Mouse (Mus musculus): ENCODE measurements around the gene Cstad. TPM values are rescaled to one million over a fixed set of nuclear protein-coding genes. Genes with fewer than 3 reads are reported as not detected.
A peak's percentile ranks its signal among the peaks of the same experiment; 100 is the strongest.

Gene Cstad
- polyA plus RNA-seq, 1 experiment: not detected

- H3K4me3 ChIP-seq (ENCODE audit: insufficient read depth, low read depth, low read length): no peak overlapping the region
- H3K4me1 ChIP-seq (ENCODE audit: control insufficient read depth, insufficient read depth, insufficient read length, low read length): peaks cover 9% of the 10 kb centered on the region
- no peak overlapping the region for H3K27ac ChIP-seq (replicated peaks; ENCODE audit: low read depth, low read length)
These were observed 11.8 kb downstream of the Cstad start for GRCm38 (mm10) chr2:30606621-30607052.

DNA sequence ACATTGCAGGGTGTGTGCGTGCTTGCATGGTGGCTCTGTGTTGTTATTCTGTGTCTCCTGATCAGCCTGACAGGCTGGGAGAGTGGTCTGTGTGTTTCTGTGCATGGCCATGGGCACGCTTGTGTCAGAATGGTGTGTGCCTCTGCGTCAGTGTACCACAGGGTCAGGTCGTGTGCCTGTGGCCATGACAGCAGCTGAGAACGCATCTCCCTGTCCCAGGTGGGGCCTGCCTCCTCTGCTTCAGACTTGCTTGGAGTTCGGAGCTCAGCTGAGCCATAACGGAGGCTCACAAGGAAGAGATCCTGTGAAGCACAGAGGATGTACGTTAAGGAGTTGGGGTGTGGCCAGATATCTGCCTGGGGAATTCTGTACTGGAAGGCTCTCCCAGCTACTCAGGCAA lies 13.1 kb downstream of the Cstad start:
- no peak overlapping the region for H3K4me3 ChIP-seq (ENCODE audit: insufficient read depth, low read depth, low read length)
- no peak overlapping the region for H3K27ac ChIP-seq (replicated peaks; ENCODE audit: low read depth, low read length)
- H3K4me1 ChIP-seq (ENCODE audit: control insufficient read depth, insufficient read depth, insufficient read length, low read length): peaks cover 6% of the 10 kb centered on the region

- no peak overlapping the region for H3K4me3 ChIP-seq (ENCODE audit: insufficient read depth, low read depth, low read length)
- no peak overlapping the region for H3K27ac ChIP-seq (replicated peaks; ENCODE audit: low read depth, low read length)
- peaks cover 8% of the 10 kb centered on the region for H3K4me1 ChIP-seq (ENCODE audit: control insufficient read depth, insufficient read depth, insufficient read length, low read length)
These were observed 13.9 kb downstream of the Cstad start for GRCm38 (mm10) chr2:30608690-30609201.

- Histone ChIP-seq H3K4me1 (ENCODE audit: control insufficient read depth, insufficient read depth, insufficient read length, low read length) (peaks cover 17% of the 10 kb centered on the region; the same call in 1 of the 2 replicates), H3K4me3 (ENCODE audit: insufficient read depth, low read depth, low read length) (peak overlapping the region; percentile 29; the same call in 1 of the 2 replicates), H3K27ac (replicated peaks; ENCODE audit: low read depth, low read length) (no peak overlapping the region)
These were observed 18.7 kb downstream of the Cstad start for GRCm38 (mm10) chr2:30613574-30613973.

DNA sequence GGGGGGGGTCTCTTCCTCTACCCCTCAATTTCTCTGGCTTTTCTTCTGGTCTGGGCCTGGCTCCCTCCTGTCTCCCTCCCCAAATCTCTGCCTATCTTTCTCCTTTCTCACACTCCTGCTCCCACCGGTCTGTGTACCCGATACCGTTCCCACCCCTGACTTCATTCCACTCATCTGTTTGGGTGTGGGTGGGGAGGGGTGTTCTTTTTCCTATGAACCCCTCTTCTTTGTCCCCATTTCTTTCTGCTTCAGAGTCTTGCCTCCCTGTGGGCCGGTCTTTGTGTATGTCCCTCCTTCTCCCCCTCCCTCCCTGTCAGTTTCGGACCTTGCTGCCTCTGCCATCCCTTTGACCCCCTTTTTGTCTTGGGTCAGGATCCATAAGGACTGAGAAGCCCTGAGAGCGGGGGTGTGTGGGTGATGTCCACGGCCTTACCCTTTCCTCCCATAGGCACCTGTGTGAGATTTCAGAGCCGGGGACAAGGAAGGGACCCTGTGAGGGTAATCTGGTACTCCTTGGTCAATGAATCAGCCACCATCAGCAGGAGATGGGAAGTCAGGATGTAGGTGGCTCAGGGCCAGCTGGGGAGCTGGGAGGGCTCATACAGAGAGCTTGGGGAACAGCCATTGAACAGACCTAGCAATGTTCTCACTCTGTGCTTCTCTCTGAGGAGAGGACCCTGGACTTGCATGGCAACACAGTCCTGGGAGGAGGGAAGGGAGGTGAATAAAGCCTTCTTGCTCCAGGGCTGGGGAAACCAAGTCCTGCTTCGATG lies 19.5 kb downstream of the Cstad start:
- Histone ChIP-seq H3K4me1 (ENCODE audit: control insufficient read depth, insufficient read depth, insufficient read length, low read length) (peaks cover 22% of the 10 kb centered on the region), H3K27ac (replicated peaks; ENCODE audit: low read depth, low read length) (no peak overlapping the region), H3K4me3 (ENCODE audit: insufficient read depth, low read depth, low read length) (peak overlapping the region; percentile 29; the same call in 1 of the 2 replicates)

GRCm38 (mm10) chr2:30615869-30616268 lies 21.0 kb downstream of the Cstad start:
- peaks cover 22% of the 10 kb centered on the region for H3K4me1 ChIP-seq (ENCODE audit: control insufficient read depth, insufficient read depth, insufficient read length, low read length)
- no peak overlapping the region for H3K27ac ChIP-seq (replicated peaks; ENCODE audit: low read depth, low read length)

GRCm38 (mm10) chr2:30616464-30616863 lies 21.6 kb downstream of the Cstad start:
- no peak overlapping the region for H3K4me3 ChIP-seq (ENCODE audit: insufficient read depth, low read depth, low read length)
- H3K4me1 ChIP-seq (ENCODE audit: control insufficient read depth, insufficient read depth, insufficient read length, low read length): peaks cover 22% of the 10 kb centered on the region
- H3K27ac ChIP-seq (replicated peaks; ENCODE audit: low read depth, low read length): no peak overlapping the region

More at GRCm38 (mm10) chr2:30615869-30616268, 21.0 kb downstream of the Cstad start:
- H3K4me3 ChIP-seq (ENCODE audit: insufficient read depth, low read depth, low read length): no peak overlapping the region

DNA sequence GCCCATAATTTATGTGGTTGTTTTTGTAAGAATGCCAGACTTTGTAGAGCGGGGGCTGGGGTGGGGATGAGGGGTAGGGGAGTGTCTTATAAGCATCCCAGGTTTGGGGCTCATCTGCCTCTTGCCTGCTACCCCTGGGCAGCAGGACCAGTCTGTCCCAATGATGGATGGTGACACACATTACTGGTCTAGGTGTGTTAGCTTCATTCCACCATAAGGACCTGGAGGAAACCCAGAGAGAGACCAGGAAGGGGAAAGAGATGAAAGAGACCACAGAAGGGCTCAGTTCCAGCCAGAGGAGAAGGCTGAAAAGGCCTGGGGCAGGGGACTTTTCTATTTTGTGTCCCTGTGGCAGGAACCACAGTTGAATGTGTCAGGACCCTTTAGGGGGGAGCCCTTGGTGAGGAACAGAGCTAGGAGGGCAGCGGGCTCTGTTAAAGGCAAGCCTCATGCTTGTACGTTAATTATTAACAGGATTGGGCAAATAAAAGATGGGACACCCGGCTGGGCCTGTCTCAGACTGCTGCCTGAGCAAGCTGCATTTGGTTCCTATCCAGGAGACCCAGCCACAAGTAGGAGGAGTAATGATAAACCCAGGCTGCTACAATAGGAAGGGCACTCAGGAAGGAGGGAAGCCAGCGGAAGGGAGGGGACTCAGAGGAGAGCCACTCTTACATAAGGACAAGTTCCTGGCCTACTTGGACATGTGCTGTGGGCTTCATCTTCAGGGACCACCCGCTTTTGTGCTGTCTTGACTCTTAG lies 23.8 kb downstream of the Cstad start:
- Histone ChIP-seq H3K4me1 (ENCODE audit: control insufficient read depth, insufficient read depth, insufficient read length, low read length) (peaks cover 20% of the 10 kb centered on the region), H3K4me3 (ENCODE audit: insufficient read depth, low read depth, low read length) (no peak overlapping the region), H3K27ac (replicated peaks; ENCODE audit: low read depth, low read length) (peak overlapping the region; percentile 46; the same call in 1 of the 2 replicates)

- no peak overlapping the region for H3K4me3 ChIP-seq (ENCODE audit: insufficient read depth, low read depth, low read length)
- H3K4me1 ChIP-seq (ENCODE audit: control insufficient read depth, insufficient read depth, insufficient read length, low read length): peaks cover 8% of the 10 kb centered on the region; the same call in 1 of the 2 replicates
- H3K27ac ChIP-seq (replicated peaks; ENCODE audit: low read depth, low read length): no peak overlapping the region
These were observed 29.0 kb downstream of the Cstad start for GRCm38 (mm10) chr2:30623873-30624272.

GRCm38 (mm10) chr2:30625296-30625826 lies 30.5 kb downstream of the Cstad start:
- Histone ChIP-seq H3K4me3 (ENCODE audit: insufficient read depth, low read depth, low read length) (no peak overlapping the region), H3K27ac (replicated peaks; ENCODE audit: low read depth, low read length) (peak overlapping the region; percentile 33; the same call in 1 of the 2 replicates), H3K4me1 (ENCODE audit: control insufficient read depth, insufficient read depth, insufficient read length, low read length) (peaks cover 5% of the 10 kb centered on the region; the same call in 1 of the 2 replicates)

GRCm38 (mm10) chr2:30626058-30626675 lies 31.3 kb downstream of the Cstad start:
- Histone ChIP-seq H3K4me1 (ENCODE audit: control insufficient read depth, insufficient read depth, insufficient read length, low read length) (peaks cover 5% of the 10 kb centered on the region; the same call in 1 of the 2 replicates), H3K27ac (replicated peaks; ENCODE audit: low read depth, low read length) (peak overlapping the region; percentile 75), H3K4me3 (ENCODE audit: insufficient read depth, low read depth, low read length) (peak overlapping the region; percentile 17)

GRCm38 (mm10) chr2:30627338-30627737 lies 32.5 kb downstream of the Cstad start:
- H3K27ac ChIP-seq (replicated peaks; ENCODE audit: low read depth, low read length): no peak overlapping the region
- peaks cover 5% of the 10 kb centered on the region; the same call in 1 of the 2 replicates for H3K4me1 ChIP-seq (ENCODE audit: control insufficient read depth, insufficient read depth, insufficient read length, low read length)
- H3K4me3 ChIP-seq (ENCODE audit: insufficient read depth, low read depth, low read length): no peak overlapping the region

DNA sequence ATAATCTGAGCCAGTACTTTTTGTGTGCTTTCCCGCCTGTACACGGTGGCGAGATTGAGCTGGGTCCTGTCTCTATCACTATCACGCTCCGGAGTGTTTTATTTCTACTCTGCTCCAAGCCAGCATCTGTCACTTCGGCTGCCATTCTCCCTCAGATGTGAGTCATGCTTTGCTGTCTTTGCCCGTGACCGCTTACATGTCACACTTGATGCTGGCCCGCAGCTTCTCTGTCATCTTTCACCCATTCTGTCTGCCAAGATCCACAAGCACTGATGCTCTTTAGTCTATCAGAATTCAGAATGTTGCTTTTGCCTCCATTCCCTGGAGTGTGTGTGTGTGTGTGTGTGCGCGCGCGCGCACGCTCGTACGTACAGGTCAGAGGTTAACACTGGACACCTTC lies 33.5 kb downstream of the Cstad start:
- no peak overlapping the region for H3K4me3 ChIP-seq (ENCODE audit: insufficient read depth, low read depth, low read length)
- H3K27ac ChIP-seq (replicated peaks; ENCODE audit: low read depth, low read length): no peak overlapping the region
- peaks cover 5% of the 10 kb centered on the region; the same call in 1 of the 2 replicates for H3K4me1 ChIP-seq (ENCODE audit: control insufficient read depth, insufficient read depth, insufficient read length, low read length)

DNA sequence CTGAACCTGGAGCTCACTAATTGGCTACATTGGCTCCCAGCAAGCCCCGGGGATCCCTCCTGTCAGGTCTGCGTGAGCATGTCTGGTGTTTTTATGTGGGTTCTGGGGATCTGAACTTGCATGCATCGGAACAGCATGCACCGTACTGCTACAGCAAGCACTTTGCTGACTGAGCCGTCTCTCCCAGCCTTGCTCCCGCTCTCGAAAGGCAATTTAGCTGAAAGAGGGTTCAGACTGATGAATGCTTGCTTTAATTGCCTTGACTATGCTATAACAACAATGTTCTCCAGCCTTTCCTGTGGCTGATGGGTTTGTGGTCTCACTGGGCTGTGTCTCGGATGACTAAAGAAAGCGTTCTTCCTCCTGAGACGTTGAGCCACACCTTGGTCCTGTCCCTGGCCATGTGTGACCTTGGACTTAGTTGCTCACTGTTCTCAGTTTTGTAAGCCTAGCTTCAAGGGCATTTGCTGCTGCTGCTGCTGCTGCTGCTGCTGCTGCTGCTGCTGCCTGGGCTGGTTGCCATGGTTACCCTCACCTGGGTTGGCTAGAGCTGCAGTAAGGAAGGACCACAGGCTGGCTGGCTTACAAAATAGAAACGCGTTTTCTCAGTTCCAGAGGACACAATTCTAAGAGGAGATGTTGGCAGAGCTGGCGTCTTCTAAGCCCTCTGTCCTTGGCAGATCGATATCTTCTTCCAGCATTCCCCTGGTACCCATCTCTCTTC lies 34.4 kb downstream of the Cstad start:
- peaks cover 5% of the 10 kb centered on the region; the same call in 1 of the 2 replicates for H3K4me1 ChIP-seq (ENCODE audit: control insufficient read depth, insufficient read depth, insufficient read length, low read length)
- no peak overlapping the region for H3K27ac ChIP-seq (replicated peaks; ENCODE audit: low read depth, low read length)
- no peak overlapping the region for H3K4me3 ChIP-seq (ENCODE audit: insufficient read depth, low read depth, low read length)
